Mouse (Mus musculus): Measurements from ENCODE around the gene Ncr1. TPM values are rescaled to one million over a fixed set of nuclear protein-coding genes. Genes with fewer than 3 reads are reported as not detected.
"Not testable (repeated sequence)": the region's sequence is repeated elsewhere in the genome, so short reads cannot be mapped to it uniquely, and the experiment has no call there.

Ncr1 gene
- not detected in 2 replicates for polyA plus RNA-seq (2014; fragmentation: Nextera tagmentation; extraction: Ambion mirVana)

DNA sequence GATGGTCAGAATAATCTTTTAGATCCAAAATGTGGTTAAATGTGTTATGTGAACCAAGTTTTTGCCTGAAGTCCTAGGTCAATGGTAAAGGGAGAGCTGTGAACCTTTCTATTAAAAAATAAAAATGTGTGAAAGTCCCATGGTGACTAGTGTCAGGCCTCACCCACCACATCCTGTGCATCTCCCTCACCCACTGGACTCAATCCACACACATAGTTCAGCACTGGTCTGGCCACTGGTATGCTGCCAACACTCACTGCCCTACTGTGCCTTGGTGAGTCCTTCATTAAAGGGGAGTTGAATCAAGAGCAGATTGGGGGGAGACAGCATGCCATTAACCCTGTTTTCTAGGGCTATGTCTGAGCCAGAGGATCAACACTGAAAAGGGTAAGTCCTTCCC is at the start of gene Ncr1:
TSS of gene Ncr1 (plus strand) at position 216 of the 400 bp plus-strand sequence.
- no peak within 1 kb of the TSS for H3K4me3 ChIP-seq (ENCODE audit: low read depth, low read length)
- H3K4me2 ChIP-seq (ENCODE audit: low read depth, low read length), result no peak within 1 kb of the TSS
- no peaks in the 10 kb centered on the region for H3K9me3 ChIP-seq (ENCODE audit: control insufficient read depth, low read length)
- H3K9ac ChIP-seq (replicated peaks; ENCODE audit: low read depth, low read length), result no peak within 1 kb of the TSS
- H3K4me1 ChIP-seq (ENCODE audit: control insufficient read depth, insufficient read depth, low read length), result no peaks in the 10 kb centered on the region
- H3K36me3 ChIP-seq (ENCODE audit: control insufficient read depth, insufficient read depth, low read length), result no peaks in the 10 kb centered on the region
- no peak for ATAC-seq (ENCODE audit: low read depth)
- no peaks in the 10 kb centered on the region for H3K27me3 ChIP-seq (ENCODE audit: control insufficient read depth, insufficient read depth, low read length)
- no peak within 1 kb of the TSS for H3K27ac ChIP-seq (ENCODE audit: low read depth, low read length)

DNA sequence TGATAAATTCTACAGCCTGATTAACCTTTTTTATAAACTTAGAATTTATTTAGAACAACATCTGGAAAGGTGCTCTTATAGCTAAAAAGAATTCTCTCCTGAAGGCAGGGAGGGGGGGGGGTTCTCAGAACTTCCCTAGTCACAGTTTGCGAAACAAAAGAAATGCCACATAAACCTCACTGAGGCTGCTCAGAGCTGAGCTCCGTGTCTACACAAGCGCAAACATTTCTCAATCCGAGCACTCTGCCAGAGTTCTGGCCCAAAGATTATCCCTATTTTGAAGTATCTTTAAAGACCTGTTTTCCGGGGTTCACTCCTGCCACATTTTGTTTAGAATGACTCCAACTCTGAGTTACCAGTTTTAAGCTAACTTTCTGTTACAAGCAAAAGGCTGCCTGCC is 44.9 kb upstream of the Ncr1 start:
- 67% methylated on average over 5 of the region's 5 CpGs for WGBS
- Histone ChIP-seq H3K9ac (replicated peaks; ENCODE audit: low read depth, low read length) (no peak overlapping the region), H3K27me3 (ENCODE audit: control insufficient read depth, insufficient read depth, low read length) (no peaks in the 10 kb centered on the region), H3K4me3 (ENCODE audit: low read depth, low read length) (no peak overlapping the region), H3K9me3 (ENCODE audit: control insufficient read depth, low read length) (no peaks in the 10 kb centered on the region), H3K27ac (ENCODE audit: low read depth, low read length) (no peak overlapping the region), H3K36me3 (ENCODE audit: control insufficient read depth, insufficient read depth, low read length) (no peaks in the 10 kb centered on the region), H3K4me1 (ENCODE audit: control insufficient read depth, insufficient read depth, low read length) (no peaks in the 10 kb centered on the region), H3K4me2 (ENCODE audit: low read depth, low read length) (no peak overlapping the region)
- no peak for ATAC-seq (ENCODE audit: low read depth)

DNA sequence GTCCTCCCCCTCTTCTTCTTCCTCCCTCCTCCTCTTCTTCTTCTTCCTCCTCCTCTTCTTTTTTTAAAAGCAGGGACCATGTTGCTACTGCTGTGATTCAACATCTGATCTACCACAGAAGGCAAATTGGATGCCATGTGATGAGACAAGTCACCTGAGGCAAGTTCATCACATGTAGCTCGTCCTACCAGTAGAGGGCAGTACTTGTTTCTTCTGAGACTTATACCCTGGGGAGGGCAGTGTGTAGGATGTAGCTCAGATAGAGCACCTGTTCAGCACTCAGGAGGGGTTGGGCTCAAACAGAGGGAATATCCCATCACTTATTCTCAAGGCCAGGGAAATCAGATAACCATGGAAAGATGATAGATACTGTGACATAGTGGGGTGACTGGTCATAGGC is 40.3 kb upstream of the Ncr1 start:
- no peaks in the 10 kb centered on the region for H3K4me1 ChIP-seq (ENCODE audit: control insufficient read depth, insufficient read depth, low read length)
- no peaks in the 10 kb centered on the region for H3K9me3 ChIP-seq (ENCODE audit: control insufficient read depth, low read length)
- ATAC-seq (ENCODE audit: low read depth), result no peak
- H3K27ac ChIP-seq (ENCODE audit: low read depth, low read length), result no peak overlapping the region
- H3K27me3 ChIP-seq (ENCODE audit: control insufficient read depth, insufficient read depth, low read length), result no peaks in the 10 kb centered on the region
- H3K36me3 ChIP-seq (ENCODE audit: control insufficient read depth, insufficient read depth, low read length), result no peaks in the 10 kb centered on the region
- no peak overlapping the region for H3K4me2 ChIP-seq (ENCODE audit: low read depth, low read length)
- no peak overlapping the region for H3K9ac ChIP-seq (replicated peaks; ENCODE audit: low read depth, low read length)
- 56% methylated on average over 1 of the region's 1 CpGs for WGBS
- no peak overlapping the region for H3K4me3 ChIP-seq (ENCODE audit: low read depth, low read length)

DNA sequence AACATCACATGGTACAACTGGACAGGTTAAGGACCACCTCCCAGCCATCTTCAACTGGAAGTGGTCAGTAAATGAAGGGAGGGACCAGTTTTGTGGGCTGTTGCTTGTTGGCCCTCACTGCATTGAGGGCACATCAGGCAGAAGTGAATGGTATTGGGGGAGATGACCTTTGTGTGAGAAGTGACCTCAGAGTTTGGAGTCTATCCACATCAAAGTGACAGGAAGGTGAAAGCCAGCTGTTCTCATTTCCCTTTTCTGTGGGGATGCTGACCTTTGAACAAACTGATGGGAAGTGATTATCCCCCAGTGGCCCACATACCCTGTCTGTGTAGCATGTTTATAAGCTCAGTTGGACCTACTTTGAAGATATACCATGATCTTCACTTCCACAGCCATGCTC is 37.4 kb upstream of the Ncr1 start:
- H3K9me3 ChIP-seq (ENCODE audit: control insufficient read depth, low read length), result no peaks in the 10 kb centered on the region

DNA sequence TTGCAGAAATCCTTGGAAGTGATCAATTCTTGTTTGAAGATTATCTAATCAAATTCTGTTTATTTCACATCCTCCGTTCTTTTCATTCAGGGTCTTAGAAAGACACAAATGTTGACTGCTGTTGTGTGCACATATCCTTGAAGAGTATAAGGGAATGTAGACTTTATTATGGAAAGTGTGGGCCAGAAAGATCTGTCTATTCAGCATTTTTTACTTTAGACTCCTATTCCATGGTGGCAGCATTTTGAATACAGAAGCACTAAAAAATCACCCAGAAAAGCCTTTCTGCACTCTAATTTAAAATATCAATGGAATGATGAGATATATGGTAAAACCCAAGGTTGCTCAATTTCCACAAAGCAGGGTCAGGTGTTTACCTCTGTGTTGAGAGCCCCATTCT is 34.1 kb upstream of the Ncr1 start:
- Histone ChIP-seq H3K27me3 (ENCODE audit: control insufficient read depth, insufficient read depth, low read length) (no peaks in the 10 kb centered on the region), H3K9ac (replicated peaks; ENCODE audit: low read depth, low read length) (no peak overlapping the region), H3K9me3 (ENCODE audit: control insufficient read depth, low read length) (no peaks in the 10 kb centered on the region), H3K36me3 (ENCODE audit: control insufficient read depth, insufficient read depth, low read length) (no peaks in the 10 kb centered on the region), H3K4me3 (ENCODE audit: low read depth, low read length) (no peak overlapping the region), H3K4me1 (ENCODE audit: control insufficient read depth, insufficient read depth, low read length) (no peaks in the 10 kb centered on the region), H3K4me2 (ENCODE audit: low read depth, low read length) (no peak overlapping the region), H3K27ac (ENCODE audit: low read depth, low read length) (no peak overlapping the region)
- no peak for ATAC-seq (ENCODE audit: low read depth)
- WGBS, result 96% methylated on average over 1 of the region's 1 CpGs

More for the DNA sequence above, 37.4 kb upstream of the Ncr1 start:
- H3K4me1 ChIP-seq (ENCODE audit: control insufficient read depth, insufficient read depth, low read length), result no peaks in the 10 kb centered on the region
- H3K4me2 ChIP-seq (ENCODE audit: low read depth, low read length), result no peak overlapping the region
- no peaks in the 10 kb centered on the region for H3K36me3 ChIP-seq (ENCODE audit: control insufficient read depth, insufficient read depth, low read length)
- H3K27ac ChIP-seq (ENCODE audit: low read depth, low read length), result no peak overlapping the region
- no peak overlapping the region for H3K9ac ChIP-seq (replicated peaks; ENCODE audit: low read depth, low read length)
- no peaks in the 10 kb centered on the region for H3K27me3 ChIP-seq (ENCODE audit: control insufficient read depth, insufficient read depth, low read length)
- H3K4me3 ChIP-seq (ENCODE audit: low read depth, low read length), result no peak overlapping the region
- no peak for ATAC-seq (ENCODE audit: low read depth)

DNA sequence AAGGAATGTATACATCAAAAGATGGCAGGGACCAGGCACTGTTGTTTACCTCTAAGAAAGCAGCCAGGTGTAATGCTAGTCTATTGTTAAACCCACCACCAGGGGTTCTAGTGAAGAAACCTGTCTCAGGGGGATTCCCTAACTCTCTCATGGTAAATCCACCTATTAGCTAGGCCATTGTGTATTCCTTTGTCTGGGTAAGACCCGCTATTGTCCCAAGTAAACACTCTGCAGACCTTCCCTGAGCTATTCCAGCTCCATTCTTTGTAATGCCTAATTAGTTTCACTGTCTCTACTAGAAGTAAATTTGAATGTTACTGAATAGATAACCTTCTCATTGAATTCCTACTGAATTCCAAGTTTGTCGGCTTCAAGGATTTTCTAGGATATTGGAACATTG is 24.4 kb upstream of the Ncr1 start:
- not testable (repeated sequence) for H3K36me3 ChIP-seq (ENCODE audit: control insufficient read depth, insufficient read depth, low read length); H3K4me3 ChIP-seq (ENCODE audit: low read depth, low read length); H3K4me1 ChIP-seq (ENCODE audit: control insufficient read depth, insufficient read depth, low read length); H3K4me2 ChIP-seq (ENCODE audit: low read depth, low read length); H3K9me3 ChIP-seq (ENCODE audit: control insufficient read depth, low read length); H3K27ac ChIP-seq (ENCODE audit: low read depth, low read length); H3K9ac ChIP-seq (replicated peaks; ENCODE audit: low read depth, low read length); H3K27me3 ChIP-seq (ENCODE audit: control insufficient read depth, insufficient read depth, low read length); ATAC-seq (ENCODE audit: low read depth)
- WGBS, result 90% methylated on average over 2 of the region's 2 CpGs

DNA sequence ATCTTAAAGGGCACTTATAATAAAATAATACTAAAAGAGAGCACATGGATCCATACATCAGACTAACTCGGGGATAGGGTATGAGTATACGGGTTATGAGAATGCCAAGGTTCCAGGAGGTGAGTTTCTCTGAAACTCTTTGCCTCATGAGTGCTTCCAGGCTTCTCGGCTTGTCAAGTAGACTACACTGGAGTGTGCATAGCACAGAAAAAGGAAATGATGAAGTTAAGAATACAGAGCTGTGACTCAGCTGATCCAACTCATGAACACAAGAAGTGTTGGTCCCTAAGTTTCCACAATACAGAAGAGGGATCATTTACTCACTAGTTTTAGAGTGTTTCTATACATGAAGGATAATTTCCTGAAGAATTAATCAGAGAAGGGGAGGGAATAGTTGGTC is 24.0 kb upstream of the Ncr1 start:
- H3K4me2 ChIP-seq (ENCODE audit: low read depth, low read length); H3K27ac ChIP-seq (ENCODE audit: low read depth, low read length); H3K27me3 ChIP-seq (ENCODE audit: control insufficient read depth, insufficient read depth, low read length); H3K9ac ChIP-seq (replicated peaks; ENCODE audit: low read depth, low read length); H3K4me3 ChIP-seq (ENCODE audit: low read depth, low read length); H3K36me3 ChIP-seq (ENCODE audit: control insufficient read depth, insufficient read depth, low read length); H3K4me1 ChIP-seq (ENCODE audit: control insufficient read depth, insufficient read depth, low read length); ATAC-seq (ENCODE audit: low read depth); H3K9me3 ChIP-seq (ENCODE audit: control insufficient read depth, low read length): not testable (repeated sequence)
- 83% methylated on average over 3 of the region's 3 CpGs for WGBS

DNA sequence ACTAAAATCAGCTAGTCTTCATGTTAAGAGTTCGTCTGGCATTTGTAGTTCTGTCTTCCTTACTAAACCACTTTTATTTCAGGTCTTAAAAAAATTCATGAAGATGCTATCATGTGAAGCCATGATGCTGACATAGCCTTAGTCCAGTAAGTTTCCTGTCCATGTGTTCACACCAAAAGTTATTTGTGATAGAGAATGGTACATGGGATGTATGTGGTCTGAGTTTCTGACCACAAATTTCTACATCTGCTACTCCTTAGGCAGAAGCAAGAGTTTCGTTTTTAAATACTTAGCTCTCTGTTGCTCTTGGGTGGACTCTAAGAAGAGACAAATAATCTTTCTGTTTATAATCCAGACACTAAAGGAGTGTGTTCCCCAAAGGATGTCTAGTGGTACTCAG is 14.2 kb upstream of the Ncr1 start:
- Histone ChIP-seq H3K36me3 (ENCODE audit: control insufficient read depth, insufficient read depth, low read length) (no peaks in the 10 kb centered on the region), H3K27me3 (ENCODE audit: control insufficient read depth, insufficient read depth, low read length) (no peaks in the 10 kb centered on the region), H3K4me1 (ENCODE audit: control insufficient read depth, insufficient read depth, low read length) (no peaks in the 10 kb centered on the region), H3K4me2 (ENCODE audit: low read depth, low read length) (no peak overlapping the region), H3K4me3 (ENCODE audit: low read depth, low read length) (no peak overlapping the region), H3K9ac (replicated peaks; ENCODE audit: low read depth, low read length) (no peak overlapping the region), H3K9me3 (ENCODE audit: control insufficient read depth, low read length) (no peaks in the 10 kb centered on the region), H3K27ac (ENCODE audit: low read depth, low read length) (no peak overlapping the region)
- ATAC-seq (ENCODE audit: low read depth), result no peak
- WGBS, result 80% methylated on average over 2 of the region's 2 CpGs

DNA sequence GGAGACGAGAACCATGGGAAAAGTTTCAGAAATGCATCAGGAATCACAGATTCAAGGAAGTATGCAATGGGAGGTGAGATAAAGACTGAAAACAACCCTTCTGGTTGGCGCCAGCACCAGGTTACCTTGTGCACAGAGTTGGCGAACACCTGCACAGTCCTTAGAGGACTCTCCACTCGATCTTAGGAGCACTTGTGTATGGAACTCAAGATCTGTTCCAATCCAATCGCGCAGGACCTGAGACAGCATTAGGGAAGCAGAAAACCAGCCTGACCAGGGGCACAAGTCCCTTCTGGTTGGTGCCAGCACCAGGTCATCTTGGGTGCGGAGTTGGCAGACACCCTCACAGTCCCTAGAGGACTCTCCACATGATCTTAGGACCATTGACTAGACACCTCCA is 36.0 kb downstream of the Ncr1 start:
- Histone ChIP-seq H3K4me3 (ENCODE audit: low read depth, low read length) (no peak overlapping the region), H3K27ac (ENCODE audit: low read depth, low read length) (no peak overlapping the region), H3K9ac (replicated peaks; ENCODE audit: low read depth, low read length) (no peak overlapping the region), H3K4me2 (ENCODE audit: low read depth, low read length) (no peak overlapping the region), H3K9me3 (ENCODE audit: control insufficient read depth, low read length) (no peaks in the 10 kb centered on the region), H3K4me1 (ENCODE audit: control insufficient read depth, insufficient read depth, low read length) (no peaks in the 10 kb centered on the region), H3K36me3 (ENCODE audit: control insufficient read depth, insufficient read depth, low read length) (no peaks in the 10 kb centered on the region), H3K27me3 (ENCODE audit: control insufficient read depth, insufficient read depth, low read length) (no peaks in the 10 kb centered on the region)
- no peak for ATAC-seq (ENCODE audit: low read depth)
- WGBS, result 84% methylated on average over 7 of the region's 7 CpGs
